Mouse (Mus musculus): Measurements from ENCODE around the gene Creb1. TPM values are rescaled to one million over a fixed set of nuclear protein-coding genes. Genes with fewer than 3 reads are reported as not detected.

The Creb1 gene
- polyA plus RNA-seq, 1 experiment from 2014 or later, result 56.7 TPM

DNA sequence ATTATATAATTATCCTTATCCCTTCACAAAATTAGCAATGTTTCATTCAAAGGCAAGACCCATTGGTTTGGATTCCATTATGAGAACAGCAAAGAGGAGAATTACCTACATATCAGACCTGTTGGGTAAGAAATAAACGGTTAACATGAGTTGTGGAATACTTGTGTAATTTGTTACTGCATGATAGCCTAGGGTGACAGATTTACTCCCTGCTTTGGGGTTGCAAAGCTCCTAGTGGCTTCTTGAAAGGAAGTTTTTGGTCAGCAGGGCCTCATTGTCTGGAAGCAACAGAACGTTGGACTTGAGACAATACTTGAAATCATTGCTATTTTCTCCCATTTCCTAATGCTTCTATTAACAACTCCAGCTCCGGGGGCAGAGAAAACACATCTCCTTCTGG is 14.0 kb upstream of the Creb1 start:
- Histone ChIP-seq H3K4me3 (ENCODE audit: low read depth, low read length) (no peak overlapping the region), H3K27ac (ENCODE audit: low read depth, low read length) (no peak overlapping the region), H3K9me3 (replicated peaks; ENCODE audit: control insufficient read depth, low read length) (no peaks in the 10 kb centered on the region), H3K4me1 (ENCODE audit: control insufficient read depth, insufficient read depth, low read length) (no peaks in the 10 kb centered on the region), H3K9ac (ENCODE audit: low read length) (no peak overlapping the region), H3K36me3 (ENCODE audit: control insufficient read depth, insufficient read depth, low read length) (no peaks in the 10 kb centered on the region), H3K27me3 (replicated peaks; ENCODE audit: control insufficient read depth, insufficient read depth, low read length) (no peaks in the 10 kb centered on the region), H3K4me2 (ENCODE audit: low read length) (no peak overlapping the region)
- no peak for DNase-seq (ENCODE audit: low spot score)
- no peak for ATAC-seq
- 69% methylated on average over 3 of the region's 3 CpGs for WGBS

DNA sequence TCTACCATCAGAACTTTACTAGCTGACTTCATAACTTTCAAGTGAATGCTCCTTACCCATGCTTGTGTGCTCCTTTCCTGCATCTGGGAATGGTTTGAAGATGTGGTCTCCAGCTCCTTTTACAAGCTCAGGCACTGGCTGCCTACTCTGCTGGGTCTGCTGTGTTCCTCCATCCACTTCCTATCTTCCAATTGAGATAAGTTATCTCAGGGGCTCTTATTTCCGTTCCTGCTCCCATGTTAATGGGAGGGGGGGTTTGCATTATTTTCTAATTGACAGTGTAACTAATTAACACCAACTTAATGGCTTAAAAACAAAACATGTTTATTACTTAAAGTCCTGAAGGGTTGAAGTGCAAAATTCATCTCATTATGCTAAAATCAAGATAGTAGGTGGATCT is 13.1 kb upstream of the Creb1 start:
- no peak overlapping the region for H3K27ac ChIP-seq (ENCODE audit: low read depth, low read length)
- H3K9ac ChIP-seq (ENCODE audit: low read length), result no peak overlapping the region
- no peaks in the 10 kb centered on the region for H3K36me3 ChIP-seq (ENCODE audit: control insufficient read depth, insufficient read depth, low read length)
- no peaks in the 10 kb centered on the region for H3K27me3 ChIP-seq (replicated peaks; ENCODE audit: control insufficient read depth, insufficient read depth, low read length)
- ATAC-seq (no peak), DNase-seq (ENCODE audit: low spot score) (no peak)
- H3K4me3 ChIP-seq (ENCODE audit: low read depth, low read length), result no peak overlapping the region
- 68% methylated on average over 1 of the region's 1 CpGs for WGBS
- no peak overlapping the region for H3K4me2 ChIP-seq (ENCODE audit: low read length)
- H3K9me3 ChIP-seq (replicated peaks; ENCODE audit: control insufficient read depth, low read length), result no peaks in the 10 kb centered on the region
- no peaks in the 10 kb centered on the region for H3K4me1 ChIP-seq (ENCODE audit: control insufficient read depth, insufficient read depth, low read length)

DNA sequence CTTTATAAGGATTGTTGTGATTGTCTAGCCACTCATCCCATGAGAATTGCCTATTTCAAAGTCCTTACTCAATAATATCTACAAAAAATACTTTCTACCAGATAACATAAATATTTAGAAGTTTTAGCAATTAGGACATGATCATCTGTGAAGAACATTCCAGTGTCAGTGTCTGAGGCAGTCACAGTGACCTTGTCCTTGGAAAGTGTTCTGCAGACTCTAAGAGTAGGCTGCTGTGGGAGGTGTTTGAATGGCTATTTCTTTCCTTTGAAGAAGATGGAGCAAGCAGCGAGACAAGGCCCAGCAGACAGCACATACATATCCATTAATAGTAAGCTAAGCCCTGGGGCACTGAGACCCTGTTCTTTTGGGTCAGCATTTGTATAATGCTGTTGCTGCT is 12.5 kb upstream of the Creb1 start:
- no peak overlapping the region for H3K4me3 ChIP-seq (ENCODE audit: low read depth, low read length)
- H3K27ac ChIP-seq (ENCODE audit: low read depth, low read length), result no peak overlapping the region
- ATAC-seq (no peak), DNase-seq (ENCODE audit: low spot score) (no peak)
- no peak overlapping the region for H3K4me2 ChIP-seq (ENCODE audit: low read length)
- WGBS, result 92% methylated on average over 1 of the region's 1 CpGs
- H3K9me3 ChIP-seq (replicated peaks; ENCODE audit: control insufficient read depth, low read length), result no peaks in the 10 kb centered on the region
- H3K27me3 ChIP-seq (replicated peaks; ENCODE audit: control insufficient read depth, insufficient read depth, low read length), result no peaks in the 10 kb centered on the region
- no peak overlapping the region for H3K9ac ChIP-seq (ENCODE audit: low read length)
- no peaks in the 10 kb centered on the region for H3K4me1 ChIP-seq (ENCODE audit: control insufficient read depth, insufficient read depth, low read length)
- no peaks in the 10 kb centered on the region for H3K36me3 ChIP-seq (ENCODE audit: control insufficient read depth, insufficient read depth, low read length)

DNA sequence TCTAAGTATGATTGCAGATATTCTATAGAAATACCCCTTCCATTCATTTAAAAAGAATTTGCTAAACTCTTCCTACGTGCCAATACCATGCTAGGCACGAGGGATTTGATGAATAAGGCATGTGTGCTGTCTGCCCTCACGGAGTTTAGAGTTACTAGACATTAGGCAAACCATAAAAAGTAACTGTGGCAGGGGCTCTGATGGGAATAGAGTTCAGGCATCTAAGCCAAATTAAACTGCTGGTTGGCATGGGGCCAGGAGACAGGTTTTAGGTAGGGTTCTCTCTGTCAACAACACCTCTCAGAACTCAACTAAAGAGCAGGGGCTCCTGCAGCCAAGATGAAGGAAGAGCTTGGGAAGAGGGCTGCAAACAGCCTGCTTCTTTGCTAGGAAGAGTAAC is 10.7 kb upstream of the Creb1 start:
- Histone ChIP-seq H3K4me2 (ENCODE audit: low read length) (no peak overlapping the region), H3K4me1 (ENCODE audit: control insufficient read depth, insufficient read depth, low read length) (no peaks in the 10 kb centered on the region), H3K9ac (ENCODE audit: low read length) (no peak overlapping the region), H3K27ac (ENCODE audit: low read depth, low read length) (no peak overlapping the region), H3K27me3 (replicated peaks; ENCODE audit: control insufficient read depth, insufficient read depth, low read length) (no peaks in the 10 kb centered on the region), H3K4me3 (ENCODE audit: low read depth, low read length) (no peak overlapping the region), H3K36me3 (ENCODE audit: control insufficient read depth, insufficient read depth, low read length) (no peaks in the 10 kb centered on the region), H3K9me3 (replicated peaks; ENCODE audit: control insufficient read depth, low read length) (no peaks in the 10 kb centered on the region)
- 80% methylated on average over 3 of the region's 3 CpGs for WGBS
- DNase-seq (ENCODE audit: low spot score), result no peak
- ATAC-seq, result no peak

DNA sequence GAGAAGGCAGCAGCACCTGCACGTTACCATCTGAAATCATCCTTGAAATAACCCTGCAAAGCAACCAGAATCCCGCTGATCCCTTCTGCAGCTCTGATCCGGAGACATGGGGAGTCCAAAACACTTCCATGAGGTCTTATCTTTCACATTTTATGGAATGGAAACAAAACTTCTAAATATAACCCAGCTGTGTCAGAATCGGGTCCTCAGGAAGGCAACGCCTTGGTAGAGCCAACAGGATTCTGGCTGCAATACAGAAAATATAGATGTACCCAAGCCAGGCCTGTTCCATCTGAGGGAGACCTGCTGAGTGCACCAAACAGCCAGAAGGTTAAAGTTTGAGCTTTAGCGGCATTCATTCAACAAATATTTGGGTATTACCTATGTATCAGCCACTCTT is 9.8 kb upstream of the Creb1 start:
- WGBS, result 92% methylated on average over 6 of the region's 6 CpGs
- Histone ChIP-seq H3K9ac (ENCODE audit: low read length) (no peak overlapping the region), H3K27me3 (replicated peaks; ENCODE audit: control insufficient read depth, insufficient read depth, low read length) (no peaks in the 10 kb centered on the region), H3K4me2 (ENCODE audit: low read length) (no peak overlapping the region), H3K36me3 (ENCODE audit: control insufficient read depth, insufficient read depth, low read length) (no peaks in the 10 kb centered on the region), H3K27ac (ENCODE audit: low read depth, low read length) (no peak overlapping the region), H3K4me1 (ENCODE audit: control insufficient read depth, insufficient read depth, low read length) (no peaks in the 10 kb centered on the region), H3K9me3 (replicated peaks; ENCODE audit: control insufficient read depth, low read length) (no peaks in the 10 kb centered on the region), H3K4me3 (ENCODE audit: low read depth, low read length) (no peak overlapping the region)
- DNase-seq (ENCODE audit: low spot score), result no peak
- ATAC-seq, result no peak

DNA sequence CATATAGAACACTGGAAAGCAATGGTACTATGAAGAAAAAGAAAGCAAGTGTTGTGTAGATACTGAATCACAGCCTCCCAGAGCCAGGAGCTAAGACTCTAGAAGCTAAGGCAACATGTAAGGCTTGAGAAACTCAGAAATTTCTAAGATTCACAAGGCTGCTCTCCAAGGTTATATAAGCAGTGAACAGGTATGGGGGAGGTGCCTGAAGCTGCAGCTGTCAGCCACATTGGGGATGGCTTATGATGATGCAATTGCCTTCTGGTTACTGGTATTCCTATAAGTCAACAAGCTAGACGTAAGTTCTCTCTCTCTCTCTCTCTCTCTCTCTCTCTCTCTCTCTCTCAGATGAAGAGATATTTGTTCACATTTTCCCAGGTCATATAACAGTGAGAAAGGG is 9.3 kb upstream of the Creb1 start:
- Histone ChIP-seq H3K9ac (ENCODE audit: low read length) (no peak overlapping the region), H3K4me3 (ENCODE audit: low read depth, low read length) (no peak overlapping the region), H3K27me3 (replicated peaks; ENCODE audit: control insufficient read depth, insufficient read depth, low read length) (no peaks in the 10 kb centered on the region), H3K4me1 (ENCODE audit: control insufficient read depth, insufficient read depth, low read length) (no peaks in the 10 kb centered on the region), H3K9me3 (replicated peaks; ENCODE audit: control insufficient read depth, low read length) (no peaks in the 10 kb centered on the region), H3K27ac (ENCODE audit: low read depth, low read length) (no peak overlapping the region), H3K4me2 (ENCODE audit: low read length) (no peak overlapping the region), H3K36me3 (ENCODE audit: control insufficient read depth, insufficient read depth, low read length) (no peaks in the 10 kb centered on the region)
- WGBS, result 90% methylated on average over 1 of the region's 1 CpGs
- no peak for DNase-seq (ENCODE audit: low spot score)
- ATAC-seq, result no peak

DNA sequence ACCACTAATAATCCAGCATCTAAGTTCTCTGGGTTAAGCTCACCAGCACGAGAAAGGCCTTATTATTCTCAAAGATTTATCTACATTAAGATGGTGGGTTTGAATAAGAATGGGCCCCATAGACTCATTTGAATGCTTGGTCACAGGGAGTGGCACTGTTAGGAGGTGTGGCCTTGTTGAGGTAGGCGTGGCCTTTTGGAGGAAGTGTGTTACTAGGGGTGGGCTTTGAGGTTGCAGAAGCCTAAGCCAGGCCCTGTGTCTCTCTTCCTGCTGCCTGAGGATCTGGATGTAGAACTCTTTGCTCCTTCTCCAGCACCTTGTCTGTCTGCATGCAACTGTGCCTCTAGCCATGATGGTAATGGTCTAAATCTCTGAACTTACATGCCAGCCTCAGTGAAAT is 7.8 kb upstream of the Creb1 start:
- no peaks in the 10 kb centered on the region for H3K36me3 ChIP-seq (ENCODE audit: control insufficient read depth, insufficient read depth, low read length)
- H3K27me3 ChIP-seq (replicated peaks; ENCODE audit: control insufficient read depth, insufficient read depth, low read length), result no peaks in the 10 kb centered on the region
- H3K4me3 ChIP-seq (ENCODE audit: low read depth, low read length), result no peak overlapping the region
- no peaks in the 10 kb centered on the region for H3K9me3 ChIP-seq (replicated peaks; ENCODE audit: control insufficient read depth, low read length)
- no peak overlapping the region for H3K27ac ChIP-seq (ENCODE audit: low read depth, low read length)
- ATAC-seq (no peak), DNase-seq (ENCODE audit: low spot score) (no peak)
- H3K4me1 ChIP-seq (ENCODE audit: control insufficient read depth, insufficient read depth, low read length), result no peaks in the 10 kb centered on the region
- H3K9ac ChIP-seq (ENCODE audit: low read length), result no peak overlapping the region
- 73% methylated on average over 2 of the region's 2 CpGs for WGBS
- H3K4me2 ChIP-seq (ENCODE audit: low read length), result no peak overlapping the region

DNA sequence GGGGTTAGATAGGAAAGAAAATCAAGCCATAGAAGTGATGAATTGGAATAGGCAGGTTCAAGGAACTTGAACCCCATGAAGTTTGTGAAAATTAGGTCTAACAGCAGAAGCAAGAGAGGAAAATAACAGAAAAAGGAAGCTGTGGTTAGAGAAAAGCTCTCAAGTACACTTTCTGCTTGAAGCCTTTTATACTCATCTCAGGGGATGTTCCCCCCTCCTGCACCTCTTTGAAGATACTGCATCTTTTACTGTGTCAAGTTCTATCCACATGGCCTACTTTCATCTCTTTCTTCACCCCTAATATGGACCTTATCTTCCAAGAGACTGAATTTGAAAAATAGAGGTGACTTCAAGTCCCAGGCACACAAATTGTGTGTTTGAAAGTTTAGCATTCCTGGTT is 4.8 kb upstream of the Creb1 start:
- H3K36me3 ChIP-seq (ENCODE audit: control insufficient read depth, insufficient read depth, low read length), result no peaks in the 10 kb centered on the region
- no peak overlapping the region for H3K4me3 ChIP-seq (ENCODE audit: low read depth, low read length)
- no peaks in the 10 kb centered on the region for H3K27me3 ChIP-seq (replicated peaks; ENCODE audit: control insufficient read depth, insufficient read depth, low read length)
- DNase-seq (ENCODE audit: low spot score) (no peak), ATAC-seq (no peak)
- H3K27ac ChIP-seq (ENCODE audit: low read depth, low read length), result no peak overlapping the region
- H3K9ac ChIP-seq (ENCODE audit: low read length), result no peak overlapping the region
- no peaks in the 10 kb centered on the region for H3K9me3 ChIP-seq (replicated peaks; ENCODE audit: control insufficient read depth, low read length)
- no peak overlapping the region for H3K4me2 ChIP-seq (ENCODE audit: low read length)
- peaks cover 6% of the 10 kb centered on the region; the same call in 1 of the 2 replicates for H3K4me1 ChIP-seq (ENCODE audit: control insufficient read depth, insufficient read depth, low read length)

DNA sequence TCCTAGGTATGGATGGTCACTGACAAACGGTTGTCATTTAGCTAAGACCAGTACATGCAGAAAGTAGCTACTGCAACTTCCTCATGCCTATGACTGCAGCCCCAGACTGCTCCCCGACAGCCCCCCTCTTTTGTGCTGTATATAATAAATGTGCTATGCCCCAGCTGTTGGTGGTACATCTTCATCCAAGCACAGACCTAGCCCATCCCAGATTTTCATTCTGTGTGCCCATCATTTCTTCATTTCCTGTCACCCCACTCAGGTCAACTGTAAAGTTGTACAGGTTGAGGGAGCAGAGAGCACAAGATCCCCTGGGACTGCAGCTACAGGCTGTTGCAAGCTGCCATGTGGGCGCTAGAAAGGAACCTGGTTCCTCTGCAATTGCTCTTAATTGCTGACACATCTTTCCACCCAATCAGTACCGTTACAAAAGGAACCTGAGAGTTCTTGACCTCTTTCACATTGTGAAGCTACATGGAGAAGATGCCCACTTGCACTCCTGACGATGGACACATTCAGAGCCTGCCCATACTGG is 2.6 kb upstream of the Creb1 start:
- no peak overlapping the region for H3K4me2 ChIP-seq (ENCODE audit: low read length)
- H3K9ac ChIP-seq (ENCODE audit: low read length), result no peak overlapping the region
- no peak overlapping the region for H3K4me3 ChIP-seq (ENCODE audit: low read depth, low read length)
- DNase-seq (ENCODE audit: low spot score), result no peak
- no peak for ATAC-seq
- no peaks in the 10 kb centered on the region for H3K27me3 ChIP-seq (replicated peaks; ENCODE audit: control insufficient read depth, insufficient read depth, low read length)
- no peak overlapping the region for H3K27ac ChIP-seq (ENCODE audit: low read depth, low read length)
- H3K9me3 ChIP-seq (replicated peaks; ENCODE audit: control insufficient read depth, low read length), result no peaks in the 10 kb centered on the region
- H3K36me3 ChIP-seq (ENCODE audit: control insufficient read depth, insufficient read depth, low read length), result no peaks in the 10 kb centered on the region
- 92% methylated on average over 5 of the region's 5 CpGs for WGBS
- peaks cover 12% of the 10 kb centered on the region for H3K4me1 ChIP-seq (ENCODE audit: control insufficient read depth, insufficient read depth, low read length)

All from forebrain, embryonic 14.5 days (tissue).